Mouse (Mus musculus): Measurements from ENCODE around the gene Lrrc34. TPM values are rescaled to one million over a fixed set of nuclear protein-coding genes. Genes with fewer than 3 reads are reported as not detected.
A peak's percentile ranks its signal among the peaks of the same experiment; 100 is the strongest.

Lrrc34 gene
- polyA plus RNA-seq, 1 experiment from 2014 or later: 0.23 TPM

DNA sequence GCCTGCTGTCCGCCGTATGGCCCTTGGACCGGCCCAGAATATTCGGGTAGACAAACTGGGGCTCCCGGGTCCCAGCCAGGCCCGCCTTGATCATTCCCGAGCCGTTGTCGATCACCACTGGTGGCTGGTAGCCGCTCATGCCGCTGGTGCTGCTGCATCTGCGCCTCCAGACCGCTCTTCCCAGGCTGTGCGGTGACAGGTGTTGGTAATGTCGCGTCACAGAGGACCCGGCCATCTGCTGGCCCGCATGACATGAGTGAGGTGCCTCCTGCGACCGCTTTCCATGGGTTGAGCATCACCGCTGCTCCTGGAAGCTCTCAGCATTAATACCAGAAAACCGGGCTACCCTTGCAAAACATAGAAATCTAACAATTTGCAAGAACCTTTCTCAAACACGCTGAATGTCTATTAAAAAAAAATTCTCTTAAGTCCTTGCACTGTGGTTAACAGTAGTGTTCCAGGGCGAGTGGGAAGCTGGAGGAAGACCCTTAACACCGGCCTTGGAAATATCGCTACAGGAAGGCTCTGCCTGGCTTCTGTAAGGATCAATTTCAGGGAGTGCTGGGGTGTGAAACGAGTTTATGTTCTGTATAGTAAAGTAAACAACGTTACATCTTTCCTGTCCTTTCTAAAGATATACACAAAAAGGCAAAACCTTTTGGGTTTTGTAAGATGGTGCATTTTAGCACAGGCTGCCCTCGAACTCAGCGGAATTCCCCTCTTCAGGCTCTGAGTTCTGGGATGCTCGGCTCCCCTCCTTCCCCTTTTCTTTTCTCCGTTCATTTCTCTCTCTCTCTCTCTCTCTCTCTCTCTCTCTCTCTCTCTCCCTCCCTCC, 47.7 kb downstream of the Lrrc34 start, which contains the start of gene Actrt3:
Actrt3 (minus strand) TSS at position 229 of the 835 bp plus-strand sequence.
- peaks cover 7% of the 10 kb centered on the region; the same call in 1 of the 2 replicates for H3K4me1 ChIP-seq (replicated peaks; ENCODE audit: control insufficient read depth, insufficient read depth)
- no peaks in the 10 kb centered on the region for H3K36me3 ChIP-seq (ENCODE audit: control insufficient read depth, insufficient read depth, low read length)
- 4% methylated on average over 32 of the region's 32 CpGs for WGBS
- H3K9ac ChIP-seq (ENCODE audit: low read length): peak within 1 kb of the TSS; percentile 48
- H3K9me3 ChIP-seq (ENCODE audit: control insufficient read depth, low read length): no peaks in the 10 kb centered on the region
- no peaks in the 10 kb centered on the region for H3K27me3 ChIP-seq (ENCODE audit: control insufficient read depth, insufficient read depth, low read length)
- peak within 1 kb of the TSS; percentile 75 for H3K4me2 ChIP-seq (replicated peaks; ENCODE audit: low read depth)
- H3K27ac ChIP-seq (replicated peaks): peak within 1 kb of the TSS; percentile 70
- DNase-seq (ENCODE audit: low spot score) (peak; percentile 40), ATAC-seq (ENCODE audit: low FRiP score, low TSS enrichment) (no peak)
- TF ChIP-seq EP300 (optimal IDR thresholded peaks at IDR 0.05): no peak
- peak within 1 kb of the TSS; percentile 88 for H3K4me3 ChIP-seq (ENCODE audit: low read depth, low read length)

DNA sequence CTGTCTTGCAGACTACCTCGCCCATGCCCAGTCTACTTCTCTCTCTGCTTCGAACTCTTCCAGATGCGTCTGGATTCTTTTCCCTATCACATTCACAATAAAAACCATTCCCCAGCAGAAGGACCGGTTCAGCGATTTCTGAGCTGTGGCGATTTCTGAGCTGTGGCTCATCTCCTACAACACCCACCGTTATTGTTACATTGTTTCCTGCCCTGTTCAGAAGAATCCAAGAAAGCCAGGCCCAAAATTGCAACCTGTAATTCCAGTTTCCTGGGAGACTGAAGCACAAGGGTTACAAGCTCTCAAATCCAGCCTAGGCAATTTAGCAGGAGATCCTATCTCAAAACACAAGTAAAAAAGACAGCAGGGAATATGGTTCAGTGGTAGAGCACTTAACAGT, 50.4 kb downstream of the Lrrc34 start:
- Histone ChIP-seq H3K4me2 (replicated peaks; ENCODE audit: low read depth) (no peak overlapping the region), H3K27me3 (ENCODE audit: control insufficient read depth, insufficient read depth, low read length) (no peaks in the 10 kb centered on the region), H3K36me3 (ENCODE audit: control insufficient read depth, insufficient read depth, low read length) (no peaks in the 10 kb centered on the region), H3K9ac (ENCODE audit: low read length) (no peak overlapping the region), H3K9me3 (ENCODE audit: control insufficient read depth, low read length) (no peaks in the 10 kb centered on the region), H3K27ac (replicated peaks) (no peak overlapping the region), H3K4me1 (replicated peaks; ENCODE audit: control insufficient read depth, insufficient read depth) (peaks cover 5% of the 10 kb centered on the region; the same call in 1 of the 2 replicates), H3K4me3 (ENCODE audit: low read depth, low read length) (no peak overlapping the region)
- DNase-seq (ENCODE audit: low spot score): no peak
- 74% methylated on average over 7 of the region's 7 CpGs for WGBS
- ATAC-seq (ENCODE audit: low FRiP score, low TSS enrichment): no peak
- TF ChIP-seq EP300 (optimal IDR thresholded peaks at IDR 0.05): no peak
- no peak for TF ChIP-seq CTCF (IDR thresholded peaks at IDR 0.05; ENCODE audit: low read depth)

DNA sequence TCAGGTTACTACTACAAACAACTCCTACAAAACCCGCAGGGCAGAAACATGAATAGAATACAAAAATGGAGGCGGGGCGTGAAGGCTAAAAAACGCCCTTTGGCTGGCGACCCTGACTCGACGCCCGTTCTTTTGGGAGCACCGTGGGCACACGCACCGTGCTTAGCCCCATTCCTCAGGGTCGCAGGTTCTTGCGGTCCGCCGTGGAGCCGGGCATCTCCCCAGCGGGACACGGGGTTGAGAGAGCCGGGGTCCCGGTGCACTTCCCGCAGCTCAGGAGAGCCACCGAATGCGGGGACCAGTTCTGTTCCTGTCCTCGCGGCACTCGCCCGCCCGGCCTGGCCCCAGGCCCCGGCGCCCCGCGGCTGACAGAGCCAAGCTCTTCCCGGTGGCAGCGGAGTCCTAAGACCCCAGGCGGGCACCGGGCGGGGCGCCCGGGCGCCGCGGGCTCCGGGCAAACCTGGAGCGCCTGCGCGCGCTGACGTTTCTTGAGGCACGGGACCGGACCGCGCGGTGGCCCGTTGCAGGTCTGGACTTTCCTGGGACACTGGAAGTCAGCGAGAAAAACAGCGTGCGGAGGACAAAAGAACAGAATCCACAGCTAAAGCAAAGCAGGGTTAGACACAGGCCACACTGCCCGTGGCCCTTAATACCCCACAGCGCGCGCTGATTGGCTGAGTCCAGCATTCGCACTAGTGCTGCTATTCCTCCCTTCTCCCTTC, 52.4 kb downstream of the Lrrc34 start:
- Histone ChIP-seq H3K4me2 (replicated peaks; ENCODE audit: low read depth) (peak overlapping the region; percentile 91), H3K4me3 (ENCODE audit: low read depth, low read length) (peak overlapping the region; percentile 79), H3K9me3 (ENCODE audit: control insufficient read depth, low read length) (no peaks in the 10 kb centered on the region), H3K27me3 (ENCODE audit: control insufficient read depth, insufficient read depth, low read length) (no peaks in the 10 kb centered on the region), H3K36me3 (ENCODE audit: control insufficient read depth, insufficient read depth, low read length) (no peaks in the 10 kb centered on the region), H3K27ac (replicated peaks) (no peak overlapping the region), H3K4me1 (replicated peaks; ENCODE audit: control insufficient read depth, insufficient read depth) (peaks cover 5% of the 10 kb centered on the region; the same call in 1 of the 2 replicates), H3K9ac (ENCODE audit: low read length) (peak overlapping the region; percentile 76)
- DNase-seq (ENCODE audit: low spot score) (peak; percentile 58), ATAC-seq (ENCODE audit: low FRiP score, low TSS enrichment) (peak; percentile 33; the same call in 1 of the 2 replicates)
- WGBS: under 1% methylated on average over 57 of the region's 62 CpGs
- no peak for TF ChIP-seq CTCF (IDR thresholded peaks at IDR 0.05; ENCODE audit: low read depth)
- no peak for TF ChIP-seq EP300 (optimal IDR thresholded peaks at IDR 0.05)

DNA sequence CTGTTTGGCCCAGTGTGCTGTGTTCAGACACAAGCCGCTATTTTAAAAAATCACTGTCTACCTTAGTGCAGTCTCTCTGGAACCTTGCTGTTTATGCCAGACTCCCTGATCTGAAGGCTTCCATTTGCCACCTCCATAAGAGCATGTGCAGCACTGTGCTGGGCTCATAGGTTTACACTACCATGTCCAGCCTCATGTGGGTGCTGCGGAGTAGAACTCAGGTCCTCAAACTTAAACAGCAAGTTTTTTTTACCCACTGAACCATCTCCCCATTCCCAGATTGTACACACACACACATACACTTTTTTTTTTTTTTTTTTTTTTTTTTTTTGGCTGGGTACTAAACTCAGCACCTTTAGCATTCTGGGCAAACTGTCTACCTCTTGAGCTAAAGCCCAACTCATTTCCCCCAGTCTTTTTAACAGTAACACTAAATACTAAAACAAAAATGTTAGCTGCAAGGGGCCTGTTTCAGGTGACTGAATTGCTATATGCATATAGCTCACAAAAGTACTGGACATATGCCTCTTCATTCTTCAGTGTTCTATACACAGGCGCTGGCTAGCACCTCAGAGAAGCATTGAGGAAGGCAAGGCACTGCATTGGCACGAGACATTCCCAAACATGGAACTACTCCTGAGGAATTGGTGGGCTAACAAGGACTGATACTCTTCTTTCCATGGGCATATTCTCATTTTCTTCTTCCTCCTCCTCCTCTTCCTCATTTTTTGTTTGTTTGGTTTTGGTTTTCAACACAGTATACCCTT, 53.8 kb downstream of the Lrrc34 start:
- ATAC-seq (ENCODE audit: low FRiP score, low TSS enrichment): no peak
- Histone ChIP-seq H3K4me3 (ENCODE audit: low read depth, low read length) (no peak overlapping the region), H3K9ac (ENCODE audit: low read length) (no peak overlapping the region), H3K9me3 (ENCODE audit: control insufficient read depth, low read length) (no peaks in the 10 kb centered on the region), H3K4me1 (replicated peaks; ENCODE audit: control insufficient read depth, insufficient read depth) (no peaks in the 10 kb centered on the region), H3K36me3 (ENCODE audit: control insufficient read depth, insufficient read depth, low read length) (no peaks in the 10 kb centered on the region), H3K4me2 (replicated peaks; ENCODE audit: low read depth) (no peak overlapping the region), H3K27ac (replicated peaks) (no peak overlapping the region), H3K27me3 (ENCODE audit: control insufficient read depth, insufficient read depth, low read length) (no peaks in the 10 kb centered on the region)
- DNase-seq (ENCODE audit: low spot score): no peak
- TF ChIP-seq CTCF (IDR thresholded peaks at IDR 0.05; ENCODE audit: low read depth) (peak; percentile 45), EP300 (optimal IDR thresholded peaks at IDR 0.05) (no peak)
- WGBS: 76% methylated on average over 4 of the region's 4 CpGs

DNA sequence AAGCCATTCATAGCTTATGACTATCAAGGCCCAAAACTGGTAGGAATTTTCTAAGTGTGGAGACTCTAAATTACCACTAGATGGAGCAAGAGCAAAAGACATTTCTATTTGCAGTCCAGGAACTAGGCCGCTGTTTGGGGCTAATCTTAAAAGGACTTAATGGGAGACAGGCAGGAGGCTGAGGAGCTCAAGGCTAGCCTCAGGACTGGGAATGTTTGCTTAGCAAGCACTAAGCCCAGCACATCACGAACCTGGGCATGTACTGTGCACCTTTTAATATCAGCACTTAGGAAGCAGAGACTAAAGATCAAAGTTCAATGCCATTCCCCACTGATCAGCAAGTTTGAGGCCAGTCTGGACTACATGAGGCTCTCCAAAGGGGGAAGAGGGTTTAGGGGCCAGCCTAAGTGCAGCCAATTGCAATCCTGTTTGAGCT, 55.2 kb downstream of the Lrrc34 start:
- Histone ChIP-seq H3K4me1 (replicated peaks; ENCODE audit: control insufficient read depth, insufficient read depth) (no peaks in the 10 kb centered on the region), H3K9me3 (ENCODE audit: control insufficient read depth, low read length) (no peaks in the 10 kb centered on the region), H3K9ac (ENCODE audit: low read length) (no peak overlapping the region), H3K27ac (replicated peaks) (no peak overlapping the region), H3K4me3 (ENCODE audit: low read depth, low read length) (no peak overlapping the region), H3K36me3 (ENCODE audit: control insufficient read depth, insufficient read depth, low read length) (no peaks in the 10 kb centered on the region), H3K27me3 (ENCODE audit: control insufficient read depth, insufficient read depth, low read length) (no peaks in the 10 kb centered on the region), H3K4me2 (replicated peaks; ENCODE audit: low read depth) (no peak overlapping the region)
- ATAC-seq (ENCODE audit: low FRiP score, low TSS enrichment) (peak; percentile 72), DNase-seq (ENCODE audit: low spot score) (peak; percentile 35)
- WGBS: 0% methylated on average over 2 of the region's 2 CpGs
- TF ChIP-seq EP300 (optimal IDR thresholded peaks at IDR 0.05) (no peak), CTCF (IDR thresholded peaks at IDR 0.05; ENCODE audit: low read depth) (peak; percentile 89)
